ENCODE assay signal across 10 mouse cellular contexts in the genomic region with DNA sequence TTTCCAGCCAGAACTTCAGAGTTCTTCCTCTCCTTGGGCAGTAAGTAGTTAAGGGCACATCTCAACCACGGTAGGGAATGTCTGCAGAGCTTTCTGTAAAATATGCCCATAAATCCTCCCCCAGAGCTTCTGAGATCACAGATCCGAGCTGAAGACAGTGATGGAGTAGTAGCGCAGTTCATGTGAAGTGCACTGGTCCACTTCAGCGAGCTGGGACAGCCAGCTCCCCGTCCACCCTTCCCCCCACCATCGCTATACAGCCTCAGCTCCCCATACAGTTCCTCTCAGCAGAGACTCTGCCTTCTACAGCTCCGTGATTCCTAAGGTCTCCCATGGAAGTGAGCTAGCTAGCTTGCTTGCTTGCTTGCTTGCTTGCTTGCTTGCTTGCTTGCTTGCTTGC.
DNase-seq lines count a peak whose midpoint lies in the region; ATAC-seq lines count a peak whose summit lies in the region.
"Had no signal": no experiment of that assay in that cellular context is flagged by ENCODE, and none has a peak within 500 bp of the region (broad histone marks: within the 10 kb centered on the region; RNA-seq: fewer than 3 reads in every experiment).

No protein-coding gene starts in this region.

- H3K27me3 ChIP-seq in heart, embryonic 16.5 days (ENCODE audit: control insufficient read depth, insufficient read depth, low read length), result no peaks in the 10 kb centered on the region
- H3K27me3 ChIP-seq in lung, embryonic 16.5 days (ENCODE audit: control insufficient read depth, insufficient read depth, low read depth, low read length), result no peaks in the 10 kb centered on the region
- H3K27me3 ChIP-seq in intestine, embryonic 14.5 days (replicated peaks; ENCODE audit: control insufficient read depth, insufficient read depth, low read length), result no peaks in the 10 kb centered on the region
- H3K27me3 ChIP-seq in stomach, embryonic 15.5 days (replicated peaks), result no peaks in the 10 kb centered on the region
- no peaks in the 10 kb centered on the region for H3K27me3 ChIP-seq in midbrain, embryonic 13.5 days
- H3K27me3 ChIP-seq in hindbrain, embryonic 10.5 days (ENCODE audit: insufficient read depth, poor library complexity, severe bottlenecking), result no peaks in the 10 kb centered on the region

- no peaks in the 10 kb centered on the region for H3K36me3 ChIP-seq in heart, embryonic 16.5 days (ENCODE audit: control insufficient read depth, insufficient read depth)
- no peaks in the 10 kb centered on the region for H3K36me3 ChIP-seq in lung, embryonic 16.5 days (ENCODE audit: control insufficient read depth, insufficient read depth, low read length)
- H3K36me3 ChIP-seq in intestine, embryonic 14.5 days (ENCODE audit: control insufficient read depth, insufficient read depth, low read length), result no peaks in the 10 kb centered on the region
- H3K36me3 ChIP-seq in stomach, embryonic 15.5 days, result no peaks in the 10 kb centered on the region
- H3K36me3 ChIP-seq in midbrain, embryonic 13.5 days, result no peaks in the 10 kb centered on the region
- peaks cover 5% of the 10 kb centered on the region; the same call in 1 of the 2 replicates for H3K36me3 ChIP-seq in hindbrain, embryonic 10.5 days

- H3K27ac ChIP-seq in heart, embryonic 16.5 days (ENCODE audit: low read length), result peak overlapping the region; percentile 79
- peak overlapping the region; percentile 92 for H3K27ac ChIP-seq in lung, embryonic 16.5 days (ENCODE audit: low read length)
- H3K27ac ChIP-seq in intestine, embryonic 14.5 days (ENCODE audit: low read depth), result peak overlapping the region; percentile 83
- H3K27ac ChIP-seq in stomach, embryonic 15.5 days, result peak overlapping the region; percentile 90
- no peak overlapping the region for H3K27ac ChIP-seq in midbrain, embryonic 13.5 days
- no peak overlapping the region for H3K27ac ChIP-seq in hindbrain, embryonic 10.5 days

- no peak overlapping the region for H3K9ac ChIP-seq in heart, embryonic 16.5 days (ENCODE audit: low read length)
- H3K9ac ChIP-seq in lung, embryonic 16.5 days (ENCODE audit: low read length), result peak overlapping the region; percentile 34; the same call in 1 of the 2 replicates
- H3K9ac ChIP-seq in intestine, embryonic 14.5 days (ENCODE audit: low read length), result no peak overlapping the region
- no peak overlapping the region for H3K9ac ChIP-seq in stomach, embryonic 15.5 days
- H3K9ac ChIP-seq in midbrain, embryonic 13.5 days (replicated peaks), result no peak overlapping the region

- peak overlapping the region; percentile 23; the same call in 1 of the 2 replicates for H3K4me2 ChIP-seq in heart, embryonic 16.5 days (ENCODE audit: low read depth, low read length)
- H3K4me2 ChIP-seq in lung, embryonic 16.5 days (ENCODE audit: low read depth, low read length), result peak overlapping the region; percentile 40
- H3K4me2 ChIP-seq in intestine, embryonic 14.5 days (ENCODE audit: low read length), result peak overlapping the region; percentile 33
- H3K4me2 ChIP-seq in stomach, embryonic 15.5 days, result peak overlapping the region; percentile 37
- no peak overlapping the region for H3K4me2 ChIP-seq in midbrain, embryonic 13.5 days (replicated peaks)

- intact Hi-C loops in heart, postnatal 25 days (cut with DNase I), result no loop called here

- WGBS in heart, embryonic 16.5 days, result 40% methylated on average over 7 of the region's 7 CpGs
- WGBS in lung, embryonic 16.5 days, result 13% methylated on average over 7 of the region's 7 CpGs
- 4% methylated on average over 7 of the region's 7 CpGs for WGBS in intestine, embryonic 14.5 days
- whole genome bisulfite sequencing in stomach, embryonic 15.5 days, result 20% methylated on average over 7 of the region's 7 CpGs
- WGBS in midbrain, embryonic 13.5 days, result 69% methylated on average over 7 of the region's 7 CpGs
- 65% methylated on average over 7 of the region's 7 CpGs for WGBS in hindbrain, embryonic 10.5 days

- no peaks in the 10 kb centered on the region for H3K9me3 ChIP-seq in heart, embryonic 16.5 days (replicated peaks; ENCODE audit: control insufficient read depth, low read length)
- no peaks in the 10 kb centered on the region for H3K9me3 ChIP-seq in lung, embryonic 16.5 days (ENCODE audit: control insufficient read depth, low read length)
- H3K9me3 ChIP-seq in intestine, embryonic 14.5 days (ENCODE audit: control insufficient read depth, low read length), result no peaks in the 10 kb centered on the region
- no peaks in the 10 kb centered on the region for H3K9me3 ChIP-seq in stomach, embryonic 15.5 days
- H3K9me3 ChIP-seq in midbrain, embryonic 13.5 days, result no peaks in the 10 kb centered on the region
- no peaks in the 10 kb centered on the region for H3K9me3 ChIP-seq in hindbrain, embryonic 10.5 days

- no peak overlapping the region for H3K4me3 ChIP-seq in heart, embryonic 16.5 days (ENCODE audit: low read length)
- H3K4me3 ChIP-seq in lung, embryonic 16.5 days (ENCODE audit: low read length), result no peak overlapping the region
- H3K4me3 ChIP-seq in intestine, embryonic 14.5 days (ENCODE audit: low read depth, low read length), result no peak overlapping the region
- no peak overlapping the region for H3K4me3 ChIP-seq in stomach, embryonic 15.5 days (replicated peaks)
- no peak overlapping the region for H3K4me3 ChIP-seq in midbrain, embryonic 13.5 days (replicated peaks)
- no peak overlapping the region for H3K4me3 ChIP-seq in hindbrain, embryonic 10.5 days

- no peak for DNase-seq in heart, postnatal 25 days (ENCODE audit: low spot score)
- no peak for DNase-seq in lung, postnatal 36 days
- DNase-seq in intestine, embryonic 14.5 days (ENCODE audit: low spot score), result no peak
- DNase-seq in hindbrain, embryonic 10.5 days (ENCODE audit: low spot score), result no peak
- DNase-seq: cerebellum, adult 2 months; thymus, postnatal 25 days had no signal

- H3K4me1 ChIP-seq in heart, embryonic 16.5 days (ENCODE audit: control insufficient read depth, insufficient read depth, low read length), result peaks cover 19% of the 10 kb centered on the region
- peaks cover 36% of the 10 kb centered on the region for H3K4me1 ChIP-seq in lung, embryonic 16.5 days (replicated peaks; ENCODE audit: control insufficient read depth, insufficient read depth, low read length)
- H3K4me1 ChIP-seq in intestine, embryonic 14.5 days (replicated peaks; ENCODE audit: control insufficient read depth, insufficient read depth, low read length), result peaks cover 34% of the 10 kb centered on the region
- peaks cover 17% of the 10 kb centered on the region; the same call in 1 of the 2 replicates for H3K4me1 ChIP-seq in stomach, embryonic 15.5 days
- H3K4me1 ChIP-seq in midbrain, embryonic 13.5 days (replicated peaks), result peaks cover 9% of the 10 kb centered on the region; the same call in 1 of the 2 replicates
- H3K4me1 ChIP-seq in hindbrain, embryonic 10.5 days (replicated peaks), result no peaks in the 10 kb centered on the region

- ATAC-seq in heart, embryonic 16.5 days (replicated peaks; ENCODE audit: extremely low read depth, insufficient read depth, low FRiP score), result no peak
- peak; percentile 73 for ATAC-seq in lung, embryonic 16.5 days (ENCODE audit: low read depth)
- ATAC-seq in intestine, embryonic 14.5 days (replicated peaks; ENCODE audit: low FRiP score, low TSS enrichment, low read depth), result peak; percentile 83
- peak; percentile 76 for ATAC-seq in stomach, embryonic 15.5 days (ENCODE audit: insufficient read depth, low FRiP score, low read depth)
- no peak for ATAC-seq in midbrain, embryonic 13.5 days

Comparison
In these comparisons a context has a peak if more than half of its experiments do, and no peak if none do; other contexts are left out.
1. ATAC-seq: peak in lung, embryonic 16.5 days (single experiment), intestine, embryonic 14.5 days (single experiment) and stomach, embryonic 15.5 days (single experiment); none in heart, embryonic 16.5 days (single experiment) and midbrain, embryonic 13.5 days (single experiment).
2. H3K27ac ChIP-seq: peak in heart, embryonic 16.5 days (single experiment), lung, embryonic 16.5 days (single experiment), intestine, embryonic 14.5 days (single experiment) and stomach, embryonic 15.5 days (single experiment); none in midbrain, embryonic 13.5 days (single experiment) and hindbrain, embryonic 10.5 days (single experiment).